ENCODE assay signal across 11 mouse cellular contexts in the genomic region with DNA sequence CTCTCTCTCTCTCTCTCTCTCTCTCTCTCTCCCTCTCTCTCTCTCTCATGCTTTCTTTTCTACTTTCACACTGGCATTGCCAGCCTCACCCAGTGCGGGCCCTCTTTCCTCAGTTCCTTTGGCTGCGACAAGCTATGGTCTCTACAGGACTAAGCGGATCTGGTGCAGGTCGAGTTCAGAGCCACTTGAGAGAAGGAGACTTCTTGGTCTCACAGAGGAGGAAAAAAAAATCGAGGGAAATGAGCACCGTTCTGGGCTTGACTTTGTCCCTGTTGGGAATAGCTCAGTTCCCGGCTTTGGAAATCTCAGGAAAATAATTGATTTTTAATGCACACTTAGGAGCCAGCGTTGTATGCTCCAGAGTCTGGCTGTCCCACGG. TPM values are rescaled to one million over a fixed set of nuclear protein-coding genes. Genes with fewer than 3 reads are reported as not detected.
A peak's percentile ranks its signal among the peaks of the same experiment; 100 is the strongest.
DNase-seq lines count a peak whose midpoint lies in the region; ATAC-seq and TF ChIP-seq lines count a peak whose summit lies in the region.
"Had no signal": no experiment of that assay in that cellular context is flagged by ENCODE, and none has a peak within 500 bp of the region (broad histone marks: within the 10 kb centered on the region; RNA-seq: fewer than 3 reads in every experiment).

No protein-coding gene starts in this region.

- H3K4me3 ChIP-seq in lung, embryonic 14.5 days (ENCODE audit: low read depth, low read length): peak overlapping the region; percentile 18
- no peak overlapping the region for H3K4me3 ChIP-seq in lung, postnatal 0 days (ENCODE audit: low read depth, low read length)
- H3K4me3 ChIP-seq in forebrain, embryonic 12.5 days (replicated peaks): peak overlapping the region; percentile 60
- H3K4me3 ChIP-seq in intestine, postnatal 0 days (ENCODE audit: low read depth, low read length): peak overlapping the region; percentile 16
- H3K4me3 ChIP-seq in stomach, embryonic 14.5 days (ENCODE audit: low read depth, low read length): peak overlapping the region; percentile 1; the same call in 1 of the 2 replicates

- ATAC-seq in lung, embryonic 14.5 days (ENCODE audit: insufficient read depth): no peak
- no peak for ATAC-seq in lung, postnatal 0 days
- 0 out of 2 replicates have a peak, but pooled peaks have one; percentile 19 for ATAC-seq in forebrain, embryonic 12.5 days (ENCODE audit: low FRiP score)
- ATAC-seq in intestine, postnatal 0 days: no peak
- ATAC-seq in stomach, embryonic 14.5 days (ENCODE audit: insufficient number of reproducible peaks, insufficient read depth, low FRiP score, low read depth): no peak
- ATAC-seq in inflammation-experienced regulatory T-cells, adult 6 months: no peak
- ATAC-seq: Patski had no signal

- no peaks in the 10 kb centered on the region for H3K36me3 ChIP-seq in lung, embryonic 14.5 days (ENCODE audit: insufficient read depth)
- no peaks in the 10 kb centered on the region for H3K36me3 ChIP-seq in lung, postnatal 0 days (ENCODE audit: insufficient read depth, low read length)
- H3K36me3 ChIP-seq in forebrain, embryonic 12.5 days (replicated peaks): no peaks in the 10 kb centered on the region
- no peaks in the 10 kb centered on the region for H3K36me3 ChIP-seq in intestine, postnatal 0 days (ENCODE audit: control insufficient read depth, insufficient read depth)
- no peaks in the 10 kb centered on the region for H3K36me3 ChIP-seq in stomach, embryonic 14.5 days (ENCODE audit: control insufficient read depth, insufficient read depth, low read length)

- no peak for TF ChIP-seq EP300 in lung, postnatal 0 days (IDR thresholded peaks at IDR 0.05)

- H3K4me1 ChIP-seq in lung, embryonic 14.5 days (ENCODE audit: insufficient read depth): no peaks in the 10 kb centered on the region
- no peaks in the 10 kb centered on the region for H3K4me1 ChIP-seq in lung, postnatal 0 days (ENCODE audit: insufficient read depth, low read depth, low read length)
- H3K4me1 ChIP-seq in forebrain, embryonic 12.5 days: no peaks in the 10 kb centered on the region
- H3K4me1 ChIP-seq in intestine, postnatal 0 days (replicated peaks; ENCODE audit: control insufficient read depth, insufficient read depth, low read length): no peaks in the 10 kb centered on the region
- H3K4me1 ChIP-seq in stomach, embryonic 14.5 days (ENCODE audit: control insufficient read depth, insufficient read depth, low read length): no peaks in the 10 kb centered on the region

- WGBS in lung, embryonic 14.5 days: 3% methylated on average over 9 of the region's 9 CpGs
- WGBS in lung, postnatal 0 days: 5% methylated on average over 9 of the region's 9 CpGs
- 0% methylated on average over 9 of the region's 9 CpGs for WGBS in forebrain, embryonic 12.5 days
- WGBS in intestine, postnatal 0 days: 3% methylated on average over 9 of the region's 9 CpGs
- 2% methylated on average over 9 of the region's 9 CpGs for WGBS in stomach, embryonic 14.5 days

- DNase-seq in lung, embryonic 14.5 days: no peak
- no peak for DNase-seq in lung, postnatal 0 days (ENCODE audit: low spot score)
- DNase-seq in retina, postnatal 1 day: no peak
- DNase-seq: cerebellum, adult 8-10 months had no signal

- H3K27me3 ChIP-seq in lung, embryonic 14.5 days (ENCODE audit: insufficient read depth, low read length): peaks cover 80% of the 10 kb centered on the region
- H3K27me3 ChIP-seq in lung, postnatal 0 days (replicated peaks; ENCODE audit: insufficient read depth, low read length): peaks cover 59% of the 10 kb centered on the region
- H3K27me3 ChIP-seq in forebrain, embryonic 12.5 days: peaks cover 13% of the 10 kb centered on the region; the same call in 1 of the 2 replicates
- peaks cover 80% of the 10 kb centered on the region for H3K27me3 ChIP-seq in intestine, postnatal 0 days (replicated peaks; ENCODE audit: control insufficient read depth, insufficient read depth, low read length)
- peaks cover 50% of the 10 kb centered on the region for H3K27me3 ChIP-seq in stomach, embryonic 14.5 days (ENCODE audit: control insufficient read depth, insufficient read depth, low read length)

- peak overlapping the region; percentile 46 for H3K4me2 ChIP-seq in lung, embryonic 14.5 days
- no peak overlapping the region for H3K4me2 ChIP-seq in lung, postnatal 0 days (replicated peaks; ENCODE audit: low read depth, low read length)
- peak overlapping the region; percentile 60 for H3K4me2 ChIP-seq in forebrain, embryonic 12.5 days
- H3K4me2 ChIP-seq in intestine, postnatal 0 days (replicated peaks; ENCODE audit: low read depth): peak overlapping the region; percentile 41; the same call in 1 of the 2 replicates
- peak overlapping the region; percentile 27 for H3K4me2 ChIP-seq in stomach, embryonic 14.5 days (replicated peaks; ENCODE audit: low read depth, low read length)

- H3K9me3 ChIP-seq in lung, embryonic 14.5 days (ENCODE audit: low read depth, low read length): no peaks in the 10 kb centered on the region
- H3K9me3 ChIP-seq in lung, postnatal 0 days (ENCODE audit: low read length): no peaks in the 10 kb centered on the region
- H3K9me3 ChIP-seq in forebrain, embryonic 12.5 days: no peaks in the 10 kb centered on the region
- H3K9me3 ChIP-seq in intestine, postnatal 0 days (ENCODE audit: control insufficient read depth): no peaks in the 10 kb centered on the region
- no peaks in the 10 kb centered on the region for H3K9me3 ChIP-seq in stomach, embryonic 14.5 days (ENCODE audit: control insufficient read depth, low read depth, low read length)

- no peak overlapping the region for H3K27ac ChIP-seq in lung, embryonic 14.5 days (ENCODE audit: low read depth)
- no peak overlapping the region for H3K27ac ChIP-seq in lung, postnatal 0 days (ENCODE audit: low read length)
- peak overlapping the region; percentile 98 for H3K27ac ChIP-seq in forebrain, embryonic 12.5 days
- no peak overlapping the region for H3K27ac ChIP-seq in intestine, postnatal 0 days (ENCODE audit: low read depth, low read length)
- no peak overlapping the region for H3K27ac ChIP-seq in stomach, embryonic 14.5 days (ENCODE audit: low read length)
- H3K27ac ChIP-seq: liver, embryonic 14.5 days had no signal

- H3K9ac ChIP-seq in lung, embryonic 14.5 days: no peak overlapping the region
- H3K9ac ChIP-seq in lung, postnatal 0 days (replicated peaks; ENCODE audit: low read depth): no peak overlapping the region
- peak overlapping the region; percentile 96 for H3K9ac ChIP-seq in forebrain, embryonic 12.5 days
- no peak overlapping the region for H3K9ac ChIP-seq in intestine, postnatal 0 days (ENCODE audit: low read depth, low read length)
- H3K9ac ChIP-seq in stomach, embryonic 14.5 days (replicated peaks; ENCODE audit: low read depth, low read length): no peak overlapping the region
- H3K9ac ChIP-seq: liver, embryonic 14.5 days had no signal

- TF ChIP-seq CTCF in lung, embryonic 14.5 days (IDR thresholded peaks at IDR 0.05; ENCODE audit: low read depth): no peak
- no peak for TF ChIP-seq CTCF in lung, postnatal 0 days (IDR thresholded peaks at IDR 0.05)
- no peak for TF ChIP-seq CTCF in intestine, postnatal 0 days (IDR thresholded peaks at IDR 0.05; ENCODE audit: low read depth)

RNA-seq across cellular contexts. Expression of gene Gm43517, which starts 5.9 kb away (rescaled TPM):
- not detected in 2 replicates for polyA plus RNA-seq in lung, embryonic 14.5 days (2014; fragmentation: Nextera tagmentation; extraction: Ambion mirVana)
- polyA plus RNA-seq in lung, postnatal 0 days (2015; fragmentation: Nextera tagmentation; extraction: Ambion mirVana): not detected in 2 replicates
- 1.9 and 2.2 TPM in 2 replicates for polyA plus RNA-seq in forebrain, embryonic 12.5 days (2016; fragmentation: Nextera tagmentation; extraction: Ambion mirVana)
- not detected in 2 replicates for polyA plus RNA-seq in intestine, postnatal 0 days (2015; fragmentation: Nextera tagmentation; extraction: Ambion mirVana)
- polyA plus RNA-seq in stomach, embryonic 14.5 days (2014; fragmentation: Nextera tagmentation; extraction: Ambion mirVana): not detected in 2 replicates
- not detected for polyA plus RNA-seq in inflammation-experienced regulatory T-cells, adult 6 months (2017; shearing (Covaris generic))
- polyA plus RNA-seq: gonadal fat pad, adult 2 months; liver, embryonic 14.5 days; Patski had no signal

RNA-seq across cellular contexts. Expression of gene Foxg1, which starts 8.5 kb away (rescaled TPM):
- 0.09 TPM in 1 of 2 replicates, not detected in the other for polyA plus RNA-seq in lung, embryonic 14.5 days (2014; fragmentation: Nextera tagmentation; extraction: Ambion mirVana)
- not detected in 2 replicates for polyA plus RNA-seq in lung, postnatal 0 days (2015; fragmentation: Nextera tagmentation; extraction: Ambion mirVana)
- 59.7 and 68.4 TPM in 2 replicates for polyA plus RNA-seq in forebrain, embryonic 12.5 days (2016; fragmentation: Nextera tagmentation; extraction: Ambion mirVana)
- not detected in 2 replicates for polyA plus RNA-seq in intestine, postnatal 0 days (2015; fragmentation: Nextera tagmentation; extraction: Ambion mirVana)
- 0.08 TPM in 1 of 2 replicates, not detected in the other for polyA plus RNA-seq in stomach, embryonic 14.5 days (2014; fragmentation: Nextera tagmentation; extraction: Ambion mirVana)
- polyA plus RNA-seq in inflammation-experienced regulatory T-cells, adult 6 months (2017; shearing (Covaris generic)): not detected
- polyA plus RNA-seq: gonadal fat pad, adult 2 months; liver, embryonic 14.5 days; Patski had no signal

Comparison
In these comparisons a context has a peak if more than half of its experiments do, and no peak if none do; other contexts are left out.
1. RNA of gene Foxg1, which starts 8.5 kb away (polyA plus RNA-seq): 59.7 to 68.4 TPM in forebrain, embryonic 12.5 days; 0.09 TPM in lung, embryonic 14.5 days, not detected in lung, postnatal 0 days, not detected in intestine, postnatal 0 days, 0.08 TPM in stomach, embryonic 14.5 days and not detected in inflammation-experienced regulatory T-cells, adult 6 months; every median in the first group is over 10 times any median in the second.